Comparison of ENCODE assay signal across 23 mouse cellular contexts in genomic region chr17:63361679-63362078, GRCm38 (mm10).
DNase-seq lines count a peak whose midpoint lies in the region; ATAC-seq and TF ChIP-seq lines count a peak whose summit lies in the region.
"Had no signal": no experiment of that assay in that cellular context is flagged by ENCODE, and none has a peak within 500 bp of the region (broad histone marks: within the 10 kb centered on the region; RNA-seq: fewer than 3 reads in every experiment).

No protein-coding gene starts in this region.

- TF ChIP-seq EP300 in liver, postnatal 0 days (IDR thresholded peaks at IDR 0.05; ENCODE audit: low read depth), result 0 out of 2 replicates have a peak, but pooled peaks have one; percentile 16

- peak; percentile 6 for DNase-seq in heart, adult 11 months
- DNase-seq in heart, embryonic 10.5 days (ENCODE audit: low spot score), result no peak
- peak; percentile 37 for DNase-seq in midbrain, embryonic 11.5 days (ENCODE audit: low spot score, missing footprints)
- no peak for DNase-seq in midbrain, embryonic 14.5 days
- DNase-seq in liver, postnatal 0 days, result peak; percentile 52
- DNase-seq in kidney, adult 18-20 months, result no peak
- no peak for DNase-seq in midbrain, embryonic 10.5 days (ENCODE audit: low spot score)
- DNase-seq: cerebellum, adult 11 months; cerebellum, adult 2 months; cerebellum, adult 9-11 months; cerebellum, postnatal 25 days; forebrain, postnatal 0 days; gastrocnemius, adult 2 months; gastrocnemius, postnatal 14 days; heart, adult 18-20 months; heart, postnatal 14 days; heart, postnatal 4 days had no signal

- no peak for ATAC-seq in midbrain, embryonic 11.5 days (ENCODE audit: low FRiP score)
- no peak for ATAC-seq in midbrain, embryonic 14.5 days (ENCODE audit: low FRiP score, low TSS enrichment)
- peak; percentile 98 for ATAC-seq in liver, postnatal 0 days
- ATAC-seq: activated CD4-positive, CD25-positive, alpha-beta regulatory T cell, adult 4 months; forebrain, embryonic 14.5 days had no signal

- H3K36me3 ChIP-seq in heart, embryonic 10.5 days, result no peaks in the 10 kb centered on the region
- no peaks in the 10 kb centered on the region for H3K36me3 ChIP-seq in midbrain, embryonic 11.5 days (ENCODE audit: control insufficient read depth, insufficient read depth, low read length)
- H3K36me3 ChIP-seq in midbrain, embryonic 14.5 days (ENCODE audit: control insufficient read depth, insufficient read depth, low read length), result no peaks in the 10 kb centered on the region
- H3K36me3 ChIP-seq in liver, postnatal 0 days (replicated peaks; ENCODE audit: insufficient read depth, low read length), result no peaks in the 10 kb centered on the region
- no peaks in the 10 kb centered on the region for H3K36me3 ChIP-seq in midbrain, embryonic 10.5 days
- H3K36me3 ChIP-seq: embryonic facial prominence, embryonic 12.5 days had no signal

- H3K9ac ChIP-seq in midbrain, embryonic 11.5 days (ENCODE audit: low read length), result no peak overlapping the region
- H3K9ac ChIP-seq in midbrain, embryonic 14.5 days (replicated peaks; ENCODE audit: low read length), result no peak overlapping the region
- H3K9ac ChIP-seq in liver, postnatal 0 days (replicated peaks), result no peak overlapping the region
- H3K9ac ChIP-seq: embryonic facial prominence, embryonic 12.5 days; embryonic facial prominence, embryonic 15.5 days; forebrain, postnatal 0 days; heart, embryonic 13.5 days; hindbrain, embryonic 14.5 days had no signal

- H3K27me3 ChIP-seq in heart, embryonic 10.5 days (ENCODE audit: insufficient read depth, poor library complexity, severe bottlenecking), result no peaks in the 10 kb centered on the region
- no peaks in the 10 kb centered on the region for H3K27me3 ChIP-seq in midbrain, embryonic 11.5 days (ENCODE audit: control insufficient read depth, insufficient read depth, low read length)
- H3K27me3 ChIP-seq in midbrain, embryonic 14.5 days (ENCODE audit: control insufficient read depth, insufficient read depth, low read length), result no peaks in the 10 kb centered on the region
- H3K27me3 ChIP-seq in liver, postnatal 0 days (ENCODE audit: insufficient read depth, low read length), result no peaks in the 10 kb centered on the region
- H3K27me3 ChIP-seq in midbrain, embryonic 10.5 days (ENCODE audit: low read depth, poor library complexity, severe bottlenecking), result no peaks in the 10 kb centered on the region
- H3K27me3 ChIP-seq: embryonic facial prominence, embryonic 12.5 days; embryonic facial prominence, embryonic 15.5 days; heart, embryonic 13.5 days had no signal

- TF ChIP-seq CTCF in liver, postnatal 0 days (IDR thresholded peaks at IDR 0.05; ENCODE audit: low read depth), result no peak

- no peak overlapping the region for H3K4me3 ChIP-seq in heart, embryonic 10.5 days
- no peak overlapping the region for H3K4me3 ChIP-seq in midbrain, embryonic 11.5 days (ENCODE audit: low read depth, low read length)
- no peak overlapping the region for H3K4me3 ChIP-seq in midbrain, embryonic 14.5 days (replicated peaks; ENCODE audit: low read depth, low read length)
- no peak overlapping the region for H3K4me3 ChIP-seq in liver, postnatal 0 days (ENCODE audit: low read depth, low read length)
- H3K4me3 ChIP-seq in midbrain, embryonic 10.5 days, result no peak overlapping the region
- H3K4me3 ChIP-seq: embryonic facial prominence, embryonic 12.5 days; embryonic facial prominence, embryonic 15.5 days; gastrocnemius, adult 2 months; heart, embryonic 13.5 days had no signal

- WGBS in heart, embryonic 10.5 days, result 86% methylated on average over 9 of the region's 9 CpGs
- WGBS in midbrain, embryonic 11.5 days, result 85% methylated on average over 9 of the region's 9 CpGs
- 95% methylated on average over 9 of the region's 9 CpGs for WGBS in midbrain, embryonic 14.5 days
- 68% methylated on average over 9 of the region's 9 CpGs for WGBS in liver, postnatal 0 days (ENCODE audit: insufficient replicate concordance)
- WGBS in midbrain, embryonic 10.5 days, result 92% methylated on average over 9 of the region's 9 CpGs

- H3K9me3 ChIP-seq in heart, embryonic 10.5 days, result no peaks in the 10 kb centered on the region
- H3K9me3 ChIP-seq in midbrain, embryonic 11.5 days (ENCODE audit: control insufficient read depth, low read length), result no peaks in the 10 kb centered on the region
- H3K9me3 ChIP-seq in midbrain, embryonic 14.5 days (ENCODE audit: control insufficient read depth, low read length), result no peaks in the 10 kb centered on the region
- H3K9me3 ChIP-seq in liver, postnatal 0 days (ENCODE audit: low read length), result no peaks in the 10 kb centered on the region
- no peaks in the 10 kb centered on the region for H3K9me3 ChIP-seq in midbrain, embryonic 10.5 days (replicated peaks)
- H3K9me3 ChIP-seq: embryonic facial prominence, embryonic 12.5 days; embryonic facial prominence, embryonic 15.5 days; heart, embryonic 13.5 days had no signal

- H3K4me2 ChIP-seq in midbrain, embryonic 11.5 days, result no peak overlapping the region
- H3K4me2 ChIP-seq in midbrain, embryonic 14.5 days (ENCODE audit: low read length), result no peak overlapping the region
- H3K4me2 ChIP-seq in liver, postnatal 0 days (ENCODE audit: low read depth, low read length), result no peak overlapping the region
- H3K4me2 ChIP-seq: embryonic facial prominence, embryonic 12.5 days; embryonic facial prominence, embryonic 15.5 days; heart, embryonic 13.5 days; hindbrain, embryonic 14.5 days had no signal

- no peak overlapping the region for H3K27ac ChIP-seq in heart, embryonic 10.5 days
- H3K27ac ChIP-seq in midbrain, embryonic 11.5 days (ENCODE audit: low read depth, low read length), result no peak overlapping the region
- no peak overlapping the region for H3K27ac ChIP-seq in midbrain, embryonic 14.5 days (replicated peaks; ENCODE audit: low read depth, low read length)
- H3K27ac ChIP-seq in liver, postnatal 0 days (ENCODE audit: low read depth), result peak overlapping the region; percentile 77
- no peak overlapping the region for H3K27ac ChIP-seq in midbrain, embryonic 10.5 days (replicated peaks)
- H3K27ac ChIP-seq: embryonic facial prominence, embryonic 12.5 days; embryonic facial prominence, embryonic 15.5 days; gastrocnemius, adult 2 months; heart, embryonic 13.5 days; hindbrain, embryonic 14.5 days had no signal

- H3K4me1 ChIP-seq in heart, embryonic 10.5 days, result peaks cover 20% of the 10 kb centered on the region
- H3K4me1 ChIP-seq in midbrain, embryonic 11.5 days (ENCODE audit: control insufficient read depth, insufficient read depth, low read length), result no peaks in the 10 kb centered on the region
- H3K4me1 ChIP-seq in midbrain, embryonic 14.5 days (ENCODE audit: control insufficient read depth, insufficient read depth, low read length), result no peaks in the 10 kb centered on the region
- 0 out of 2 replicates have a peak, but pooled peaks cover 4% of the 10 kb centered on the region for H3K4me1 ChIP-seq in liver, postnatal 0 days (ENCODE audit: insufficient read depth)
- H3K4me1 ChIP-seq in midbrain, embryonic 10.5 days, result 0 out of 2 replicates have a peak, but pooled peaks cover 3% of the 10 kb centered on the region
- H3K4me1 ChIP-seq: embryonic facial prominence, embryonic 12.5 days; embryonic facial prominence, embryonic 15.5 days had no signal

Comparison
In these comparisons a context has a peak if more than half of its experiments do, and no peak if none do; other contexts are left out.
1. DNase-seq: peak in heart, adult 11 months (single experiment), midbrain, embryonic 11.5 days (single experiment) and liver, postnatal 0 days (single experiment); none in heart, embryonic 10.5 days (single experiment), midbrain, embryonic 14.5 days (single experiment), kidney, adult 18-20 months (single experiment) and midbrain, embryonic 10.5 days (single experiment).